Mouse (Mus musculus): ENCODE measurements around the gene Prps1.

- no peak for TF ChIP-seq CTCF (conservative IDR thresholded peaks at IDR 0.05; ENCODE audit: low read length)
- no peak for TF ChIP-seq NANOG (IDR thresholded peaks at IDR 0.05; ENCODE audit: borderline replicate concordance, low read length)
Measured at GRCm38 (mm10) chrX:140510696-140511429, 54.5 kb downstream of the Prps1 start.

All from E14TG2a.4 (cell line).